Mouse (Mus musculus): ENCODE results near the gene Pnp. TPM values are rescaled to one million over a fixed set of nuclear protein-coding genes. Genes with fewer than 3 reads are reported as not detected.
A peak's percentile ranks its signal among the peaks of the same experiment; 100 is the strongest.

Gene Pnp
- total and polyA plus RNA-seq, 3 experiments, result 14.4 to 18.1 (median 17.2) TPM

DNA sequence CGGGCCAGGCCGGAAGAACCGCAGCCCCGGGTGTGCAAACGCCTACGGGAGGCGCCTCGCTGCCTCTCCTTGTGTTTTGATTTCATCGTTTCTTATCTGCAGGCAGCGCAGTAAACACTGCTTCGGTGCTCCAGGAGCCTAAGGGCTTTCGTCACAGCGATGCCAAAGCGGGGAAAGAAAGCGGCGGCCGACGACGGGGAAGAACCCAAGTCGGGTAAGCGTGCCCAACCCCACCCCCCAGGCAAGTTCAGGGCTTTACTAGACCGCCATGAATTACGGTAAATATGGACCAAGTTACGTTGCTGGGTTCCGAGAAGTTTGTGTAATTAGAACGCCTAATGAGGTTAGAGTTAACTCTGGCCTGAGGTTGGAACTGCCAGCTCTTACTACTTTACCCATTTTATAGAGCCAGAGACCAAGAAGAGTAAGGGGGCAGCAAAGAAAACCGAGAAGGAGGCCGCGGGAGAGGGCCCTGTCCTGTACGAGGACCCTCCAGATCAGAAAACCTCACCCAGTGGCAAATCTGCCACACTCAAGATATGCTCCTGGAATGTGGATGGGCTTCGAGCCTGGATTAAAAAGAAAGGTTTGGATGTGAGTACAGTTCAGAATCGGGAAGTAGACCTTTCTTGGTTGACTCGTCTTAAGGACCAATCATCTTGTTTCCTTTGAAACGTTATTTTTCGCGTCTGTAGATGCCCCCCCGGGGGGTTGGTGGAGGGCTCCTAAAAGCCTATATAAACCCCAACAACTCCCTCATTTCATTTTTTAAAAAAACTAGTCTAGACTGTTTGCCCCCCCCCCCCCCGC, 5.6 kb upstream of the Pnp start:
- H3K79me2 ChIP-seq (replicated peaks; ENCODE audit: control insufficient read depth, insufficient read depth, low read length), result no peaks in the 10 kb centered on the region

DNA sequence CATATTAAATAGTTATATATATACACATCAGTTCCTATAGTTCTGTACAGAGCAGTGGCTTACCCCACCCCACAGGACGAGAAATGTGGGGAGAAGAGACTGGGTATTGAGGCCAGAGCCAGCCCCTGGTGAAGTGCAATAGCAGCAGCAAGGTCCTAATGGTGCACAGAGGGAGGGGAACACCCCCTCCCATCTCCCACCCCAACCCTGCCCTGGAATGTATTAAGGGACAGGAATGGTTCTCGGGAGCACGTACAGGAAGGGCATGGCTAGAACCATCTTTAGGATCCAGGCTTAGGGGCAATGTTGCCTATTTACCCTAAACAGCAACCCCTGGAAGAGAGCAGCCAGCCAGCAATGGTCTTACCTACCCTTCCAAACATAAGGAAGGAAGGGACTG, 3.5 kb upstream of the Pnp start:
- no peak overlapping the region for H3K9ac ChIP-seq (ENCODE audit: low read depth, low read length)
- no peak overlapping the region for H3K27ac ChIP-seq
- H3K4me3 ChIP-seq, result no peak overlapping the region
- H3K27me3 ChIP-seq (ENCODE audit: control insufficient read depth, insufficient read depth, low read length), result no peaks in the 10 kb centered on the region
- no peaks in the 10 kb centered on the region for H3K79me2 ChIP-seq (replicated peaks; ENCODE audit: control insufficient read depth, insufficient read depth, low read length)
- WGBS, result 58% methylated on average over 3 of the region's 3 CpGs
- no peak for DNase-seq
- peaks cover 2% of the 10 kb centered on the region for H3K36me3 ChIP-seq (ENCODE audit: control insufficient read depth, insufficient read depth, low read length)
- no peak for TF ChIP-seq CTCF (IDR thresholded peaks at IDR 0.05)
- no peak for TF ChIP-seq EP300 (IDR thresholded peaks at IDR 0.05; ENCODE audit: insufficient read depth, low read depth, low read length)
- TF ChIP-seq POLR2A (IDR thresholded peaks at IDR 0.05; ENCODE audit: insufficient read depth, low read depth, low read length), result no peak
- peaks cover 4% of the 10 kb centered on the region for H3K4me1 ChIP-seq (ENCODE audit: control insufficient read depth, insufficient read depth, low read length)
- intact Hi-C loops (cut with DNase I), result no loop called here

More for the DNA sequence above, 5.6 kb upstream of the Pnp start:
- DNase-seq, result no peak
- WGBS, result 2% methylated on average over 38 of the region's 38 CpGs
- Histone ChIP-seq H3K36me3 (ENCODE audit: control insufficient read depth, insufficient read depth, low read length) (peaks cover 2% of the 10 kb centered on the region), H3K27me3 (ENCODE audit: control insufficient read depth, insufficient read depth, low read length) (no peaks in the 10 kb centered on the region), H3K9ac (ENCODE audit: low read depth, low read length) (peak overlapping the region; percentile 20), H3K4me1 (ENCODE audit: control insufficient read depth, insufficient read depth, low read length) (peaks cover 3% of the 10 kb centered on the region), H3K4me3 (peak overlapping the region; percentile 64), H3K27ac (peak overlapping the region; percentile 95)
- TF ChIP-seq EP300 (IDR thresholded peaks at IDR 0.05; ENCODE audit: insufficient read depth, low read depth, low read length) (no peak), POLR2A (IDR thresholded peaks at IDR 0.05; ENCODE audit: insufficient read depth, low read depth, low read length) (peak; percentile 33; the same call in 1 of the 2 replicates)
- intact Hi-C loops (cut with DNase I), result no loop called here

DNA sequence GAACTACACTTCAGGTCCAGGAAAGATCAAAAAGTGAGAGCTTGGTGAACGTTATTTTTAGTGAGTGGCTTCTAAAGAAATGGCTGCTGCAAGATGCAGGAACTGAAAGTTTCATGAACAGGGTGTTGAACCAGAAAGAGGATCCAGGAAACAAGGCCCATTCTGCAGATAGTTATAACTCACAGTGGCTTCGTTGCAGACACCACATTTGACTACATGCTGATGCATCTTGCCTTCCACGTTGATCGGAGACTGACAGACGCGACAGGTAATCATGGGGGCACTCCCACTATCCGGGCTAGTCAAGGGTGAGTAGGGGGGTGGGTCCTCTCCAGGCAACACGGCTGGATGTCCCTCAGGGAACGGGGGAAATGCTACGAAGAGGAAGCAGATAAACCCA, 931 bp upstream of the Pnp start:
- 6% methylated on average over 10 of the region's 10 CpGs for WGBS
- intact Hi-C loops (cut with DNase I), result loop anchor here (2.0 to 5.0 kb wide), 2 partner anchors 15 to 123 kb away; partner anchors contain the start of genes Ccnb1ip1, Gm49342 and Parp2
- no peak for DNase-seq

DNA sequence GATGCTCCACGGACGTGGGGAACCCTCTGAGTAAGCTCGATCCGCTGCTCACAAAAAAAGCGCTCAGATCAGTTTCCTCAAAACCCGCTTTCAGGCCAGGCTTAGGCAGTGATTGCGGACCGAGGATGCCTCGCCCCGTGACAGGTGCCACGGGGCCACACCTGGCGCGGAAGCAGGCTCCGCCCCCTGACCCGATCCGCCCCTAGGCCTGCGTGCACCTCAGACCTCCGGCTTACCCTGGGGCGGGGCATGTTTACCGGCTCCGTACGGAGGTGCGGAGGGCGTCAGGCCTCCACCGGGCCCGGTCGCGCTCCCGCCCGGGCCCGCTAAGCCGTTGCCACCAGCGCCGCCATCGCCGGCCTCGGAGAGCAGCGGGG, 517 bp upstream of the Pnp start:
- Histone ChIP-seq H3K9ac (ENCODE audit: low read depth, low read length) (peak overlapping the region; percentile 88), H3K27ac (peak overlapping the region; percentile 97), H3K4me3 (peak overlapping the region; percentile 97), H3K79me2 (replicated peaks; ENCODE audit: control insufficient read depth, insufficient read depth, low read length) (no peaks in the 10 kb centered on the region), H3K4me1 (ENCODE audit: control insufficient read depth, insufficient read depth, low read length) (peaks cover 3% of the 10 kb centered on the region), H3K36me3 (ENCODE audit: control insufficient read depth, insufficient read depth, low read length) (peaks cover 2% of the 10 kb centered on the region), H3K27me3 (ENCODE audit: control insufficient read depth, insufficient read depth, low read length) (no peaks in the 10 kb centered on the region)
- no peak for DNase-seq
- intact Hi-C loops (cut with DNase I), result loop anchor here (2.0 to 5.0 kb wide), 2 partner anchors 14 to 123 kb away; partner anchors contain the start of genes Ccnb1ip1, Gm49342 and Parp2
- WGBS, result under 1% methylated on average over 38 of the region's 38 CpGs
- no peak for TF ChIP-seq EP300 (IDR thresholded peaks at IDR 0.05; ENCODE audit: insufficient read depth, low read depth, low read length)
- TF ChIP-seq POLR2A (IDR thresholded peaks at IDR 0.05; ENCODE audit: insufficient read depth, low read depth, low read length), result no peak
- TF ChIP-seq CTCF (IDR thresholded peaks at IDR 0.05), result no peak

More for the DNA sequence above, 931 bp upstream of the Pnp start:
- Histone ChIP-seq H3K9ac (ENCODE audit: low read depth, low read length) (peak overlapping the region; percentile 88), H3K36me3 (ENCODE audit: control insufficient read depth, insufficient read depth, low read length) (peaks cover 2% of the 10 kb centered on the region), H3K4me3 (peak overlapping the region; percentile 97), H3K27ac (peak overlapping the region; percentile 97), H3K27me3 (ENCODE audit: control insufficient read depth, insufficient read depth, low read length) (no peaks in the 10 kb centered on the region), H3K4me1 (ENCODE audit: control insufficient read depth, insufficient read depth, low read length) (peaks cover 3% of the 10 kb centered on the region), H3K79me2 (replicated peaks; ENCODE audit: control insufficient read depth, insufficient read depth, low read length) (no peaks in the 10 kb centered on the region)
- TF ChIP-seq CTCF (IDR thresholded peaks at IDR 0.05), result no peak
- TF ChIP-seq POLR2A (IDR thresholded peaks at IDR 0.05; ENCODE audit: insufficient read depth, low read depth, low read length), result no peak
- TF ChIP-seq EP300 (IDR thresholded peaks at IDR 0.05; ENCODE audit: insufficient read depth, low read depth, low read length), result no peak

DNA sequence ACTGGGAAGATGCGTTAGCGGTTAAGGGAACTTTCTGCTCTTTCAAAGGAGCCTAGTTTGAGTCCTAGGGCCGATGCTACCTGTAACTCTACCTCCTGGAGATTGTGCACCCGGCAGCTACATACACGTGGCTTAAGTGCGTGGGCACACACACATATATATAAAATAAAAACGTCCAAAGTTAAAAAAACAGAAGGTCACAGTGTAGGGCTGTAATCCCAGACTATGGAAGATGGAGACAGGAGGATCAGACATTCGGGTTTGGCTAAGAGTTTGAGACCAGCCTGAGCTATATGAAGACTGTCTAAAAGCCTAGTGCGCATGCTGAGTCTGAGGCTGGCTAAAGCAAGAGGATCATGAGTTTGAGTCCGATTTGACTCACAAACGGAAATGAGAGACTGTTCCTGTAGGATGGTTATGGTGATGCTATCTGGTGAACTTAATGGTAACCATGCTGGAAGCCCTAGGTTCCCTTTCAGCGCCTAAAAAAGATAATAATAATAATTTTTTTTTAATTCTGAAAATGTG, 675 bp downstream of the Pnp start:
- peak overlapping the region; percentile 88 for H3K27ac ChIP-seq
- intact Hi-C loops (cut with DNase I), result loop anchor here (1.0 to 5.0 kb wide), 3 partner anchors 13 to 124 kb away; partner anchors contain the start of genes Ccnb1ip1, Gm49342 and Parp2
- peaks cover 2% of the 10 kb centered on the region for H3K4me1 ChIP-seq (ENCODE audit: control insufficient read depth, insufficient read depth, low read length)
- peak overlapping the region; percentile 60 for H3K4me3 ChIP-seq
- DNase-seq, result no peak
- TF ChIP-seq CTCF (IDR thresholded peaks at IDR 0.05) (no peak), POLR2A (IDR thresholded peaks at IDR 0.05; ENCODE audit: insufficient read depth, low read depth, low read length) (no peak), EP300 (IDR thresholded peaks at IDR 0.05; ENCODE audit: insufficient read depth, low read depth, low read length) (no peak)
- 9% methylated on average over 12 of the region's 12 CpGs for WGBS
- H3K27me3 ChIP-seq (ENCODE audit: control insufficient read depth, insufficient read depth, low read length), result no peaks in the 10 kb centered on the region
- H3K9ac ChIP-seq (ENCODE audit: low read depth, low read length), result peak overlapping the region; percentile 63
- no peaks in the 10 kb centered on the region for H3K79me2 ChIP-seq (replicated peaks; ENCODE audit: control insufficient read depth, insufficient read depth, low read length)
- H3K36me3 ChIP-seq (ENCODE audit: control insufficient read depth, insufficient read depth, low read length), result peaks cover 2% of the 10 kb centered on the region

GRCm38 (mm10) chr14:50936649-50937048, 5.8 kb downstream of the Pnp start:
- TF ChIP-seq EP300 (IDR thresholded peaks at IDR 0.05; ENCODE audit: insufficient read depth, low read depth, low read length), result no peak
- TF ChIP-seq CTCF (IDR thresholded peaks at IDR 0.05), result no peak
- TF ChIP-seq POLR2A (IDR thresholded peaks at IDR 0.05; ENCODE audit: insufficient read depth, low read depth, low read length), result no peak

More at GRCm38 (mm10) chr14:50936649-50937048, 5.8 kb downstream of the Pnp start:
- no peak overlapping the region for H3K27ac ChIP-seq
- H3K9ac ChIP-seq (ENCODE audit: low read depth, low read length), result no peak overlapping the region
- peaks cover under 1% of the 10 kb centered on the region; the same call in 1 of the 2 replicates for H3K4me1 ChIP-seq (ENCODE audit: control insufficient read depth, insufficient read depth, low read length)
- no peak overlapping the region for H3K4me3 ChIP-seq
- WGBS, result 25% methylated on average over 1 of the region's 1 CpGs
- DNase-seq, result no peak
- intact Hi-C loops (cut with DNase I), result no loop called here
- no peaks in the 10 kb centered on the region for H3K79me2 ChIP-seq (replicated peaks; ENCODE audit: control insufficient read depth, insufficient read depth, low read length)
- H3K36me3 ChIP-seq (ENCODE audit: control insufficient read depth, insufficient read depth, low read length), result no peaks in the 10 kb centered on the region
- no peaks in the 10 kb centered on the region for H3K27me3 ChIP-seq (ENCODE audit: control insufficient read depth, insufficient read depth, low read length)

Data from heart, adult 2 months (tissue).